Mouse (Mus musculus) left cerebral cortex, adult 11 months (tissue): Measurements from ENCODE around the gene Itm2b.

Experiments used
- DNase-seq: peaks from one replicate; pipeline ENCODE4 v3.0.0; 2022; ENCODE audit warnings: low spot score

Gene Itm2b

DNA sequence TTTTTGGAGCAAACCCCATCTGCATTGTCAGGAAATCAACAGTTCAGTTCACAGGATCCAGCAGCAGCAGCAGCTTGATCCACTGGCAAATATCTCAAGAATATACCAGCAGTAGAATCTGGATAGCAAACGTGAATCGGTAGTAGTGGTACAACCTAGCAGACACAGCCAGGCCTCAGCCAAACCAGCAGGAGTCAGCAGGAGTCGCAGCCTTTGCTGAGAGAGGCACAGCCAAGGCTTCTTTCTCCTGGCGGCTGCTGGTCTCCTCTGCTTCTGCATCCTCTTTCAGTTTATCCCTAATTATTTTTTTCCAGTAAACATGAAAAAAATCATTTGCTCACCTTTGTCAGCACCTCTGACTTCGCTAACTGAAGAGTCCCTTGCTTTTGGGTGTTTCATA lies 10.7 kb upstream of the Itm2b start:
- no peak for DNase-seq

DNA sequence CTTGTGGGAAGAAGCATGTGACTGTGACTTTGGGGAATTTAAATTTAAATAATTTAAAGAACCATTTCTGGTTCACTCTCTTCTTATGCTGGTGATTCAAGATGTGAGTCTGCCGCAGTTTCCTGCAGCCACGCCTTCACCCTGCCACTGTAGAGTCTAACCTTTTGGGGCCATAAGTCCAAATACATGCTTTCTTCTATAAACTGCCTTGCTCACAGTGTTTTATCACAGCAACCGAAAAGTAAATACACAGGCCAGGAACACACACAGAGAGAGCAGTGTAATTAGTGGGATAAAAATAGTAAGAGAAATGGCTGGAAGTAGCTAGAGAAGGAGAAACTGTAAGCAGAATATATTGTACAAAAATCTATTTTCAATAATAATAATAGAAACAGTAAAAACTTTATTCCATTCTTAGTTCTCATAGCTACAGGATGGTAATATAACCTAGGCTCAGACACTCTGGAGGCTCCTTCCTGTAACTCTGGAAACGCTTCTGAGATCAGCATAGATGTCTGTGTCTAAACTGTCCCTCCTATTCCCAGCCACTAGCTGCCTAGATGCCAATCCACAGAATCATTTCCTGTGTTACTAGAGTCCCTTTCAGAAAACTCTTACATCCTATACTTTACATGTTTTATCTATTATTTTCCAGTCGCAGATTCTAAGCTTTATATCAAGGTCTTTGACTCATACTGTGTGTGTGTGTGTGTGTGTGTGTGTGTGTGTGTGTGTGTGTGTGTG lies 9.3 kb upstream of the Itm2b start:
- DNase-seq = no peak

DNA sequence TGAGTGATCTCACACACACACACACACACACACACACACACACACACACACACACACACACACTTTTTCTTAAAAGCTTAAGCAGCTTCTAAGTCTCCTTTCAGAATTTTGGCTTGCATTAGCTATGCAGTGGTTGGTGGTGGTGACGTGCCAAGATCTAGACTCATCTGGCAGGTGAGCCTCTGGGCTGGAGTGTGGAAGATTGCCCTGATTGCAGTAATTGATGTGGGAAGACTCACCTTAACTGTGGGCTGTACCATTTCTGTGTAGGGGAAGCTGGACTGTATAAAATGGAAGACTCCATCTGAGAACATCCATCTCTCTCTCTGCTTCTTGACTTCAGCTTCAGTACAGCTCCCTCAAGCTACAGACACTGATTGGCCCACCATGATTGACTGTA lies 6.4 kb upstream of the Itm2b start:
- no peak for DNase-seq

DNA sequence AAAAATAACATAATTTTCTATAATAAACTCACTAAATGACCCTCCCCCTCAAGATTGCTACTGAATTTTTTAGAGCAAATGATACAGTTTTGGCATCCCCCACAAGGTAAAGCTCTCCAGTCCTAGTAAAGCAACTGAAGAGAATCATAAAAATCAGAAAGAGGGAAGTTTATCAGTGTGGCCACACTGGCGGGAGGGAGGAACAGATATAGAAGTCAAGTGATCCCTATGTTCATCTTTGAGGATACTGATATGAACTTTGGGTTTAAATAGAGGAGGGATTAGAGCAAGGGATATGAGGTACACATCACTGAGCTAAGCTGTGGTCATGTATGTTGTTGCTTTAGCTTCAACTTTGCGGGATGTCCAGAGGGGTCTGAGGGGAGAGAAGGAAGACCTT lies 5.1 kb upstream of the Itm2b start:
- DNase-seq = no peak

DNA sequence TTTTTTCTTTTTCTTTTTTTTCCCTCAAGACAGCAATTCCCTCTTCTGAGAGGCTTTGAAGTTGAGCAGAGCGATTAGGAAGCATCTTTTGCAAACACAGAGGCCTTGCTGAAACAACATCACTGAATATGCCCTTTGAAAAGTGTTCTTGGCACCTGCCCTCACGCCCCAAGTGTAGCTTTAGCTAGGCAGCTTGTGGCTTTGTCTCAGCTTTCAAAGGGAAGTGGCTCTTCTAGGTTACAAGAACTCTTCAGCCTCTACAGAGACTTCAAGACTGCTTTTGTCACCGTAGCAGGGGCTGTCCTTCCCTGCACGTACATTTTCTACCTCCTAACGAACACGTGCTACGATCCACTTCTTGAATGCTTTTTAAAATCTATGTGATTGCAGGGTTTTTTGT lies 4.0 kb upstream of the Itm2b start:
- no peak for DNase-seq

DNA sequence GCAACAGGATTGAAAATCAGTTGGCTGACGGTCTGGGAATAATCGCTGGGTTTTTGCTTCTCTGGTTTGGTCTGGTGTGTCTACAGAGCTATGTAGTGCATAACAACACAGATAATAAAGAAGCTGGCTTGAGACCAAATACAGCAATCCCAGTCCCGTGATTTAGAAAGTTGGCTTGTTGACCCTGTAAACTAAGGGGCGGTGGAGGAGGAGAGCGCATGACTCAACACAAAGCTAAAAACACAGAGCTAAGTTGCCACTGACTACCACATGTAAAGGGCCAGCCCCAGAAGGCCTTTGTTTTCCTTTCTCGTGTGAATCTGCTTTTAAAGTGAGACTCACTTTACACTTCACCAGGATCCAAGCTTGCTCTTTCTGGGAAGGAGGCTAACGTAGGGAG lies 3.5 kb upstream of the Itm2b start:
- no peak for DNase-seq

DNA sequence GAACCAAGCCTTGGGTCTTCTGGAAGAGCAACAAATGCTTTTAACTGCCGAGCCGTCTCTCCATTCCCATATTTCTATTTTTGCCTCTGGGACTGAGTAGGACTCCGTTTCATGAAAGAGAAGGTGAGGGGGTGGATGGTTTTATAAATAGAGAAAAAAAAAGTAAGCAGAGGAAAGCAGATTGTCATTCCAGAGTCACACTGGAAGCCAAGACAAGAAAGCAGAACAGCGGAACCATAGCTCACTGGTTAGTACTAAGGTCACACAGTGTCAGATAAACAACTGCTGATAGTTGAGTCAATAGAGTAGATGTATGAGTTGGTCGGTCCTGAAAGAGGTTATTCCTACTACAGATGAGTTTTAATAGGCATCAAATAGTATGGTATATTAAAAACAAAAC lies 1.4 kb upstream of the Itm2b start:
- DNase-seq = no peak

DNA sequence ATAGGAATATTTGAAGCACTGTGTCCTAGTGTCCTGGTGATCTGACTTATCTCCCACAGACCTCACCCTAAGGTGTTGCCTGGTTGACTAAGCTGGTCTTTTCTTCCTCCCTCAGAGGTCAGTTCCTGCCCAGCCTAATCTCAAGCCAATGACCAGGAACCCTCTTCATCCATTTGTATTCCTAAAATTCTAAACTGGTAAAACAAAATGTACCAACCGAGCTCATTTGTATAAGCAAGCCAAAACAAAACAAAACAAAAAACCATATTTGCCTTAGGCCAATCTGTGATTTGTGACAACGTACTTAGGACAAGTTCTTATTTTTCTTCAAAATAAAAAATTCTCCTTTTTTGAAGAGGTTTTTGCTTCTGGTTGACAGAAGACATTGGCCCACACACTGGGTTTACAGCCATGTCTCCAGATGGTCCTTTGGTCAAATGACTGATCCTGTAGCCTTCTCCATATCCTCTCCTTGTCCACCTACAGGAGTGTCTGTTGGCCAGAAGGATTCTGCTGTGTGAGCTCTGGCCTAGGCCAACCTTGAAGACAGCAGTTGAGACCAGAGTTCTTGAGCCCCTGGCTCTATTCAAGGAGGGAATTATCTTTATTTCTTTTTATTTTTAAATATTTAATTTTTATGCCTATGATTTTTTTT lies 758 bp upstream of the Itm2b start:
- no peak for DNase-seq

DNA sequence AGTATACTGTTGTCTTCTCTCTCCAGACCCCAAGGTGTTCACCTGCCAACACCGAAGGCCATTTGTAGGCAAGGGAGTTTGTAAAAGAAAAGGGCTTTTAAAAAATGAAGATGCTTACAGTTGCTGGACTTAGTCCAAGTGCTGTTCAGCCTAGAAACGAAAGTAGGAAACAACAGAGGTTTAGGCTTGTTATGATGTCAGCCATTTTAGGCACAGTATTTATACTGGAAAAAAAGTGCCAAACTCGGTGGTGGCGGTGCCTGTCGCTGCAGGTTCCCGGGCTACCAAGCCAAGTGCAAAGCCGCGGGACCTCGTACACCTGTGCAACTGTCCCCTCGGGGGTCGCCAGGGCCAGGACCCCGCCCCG lies 560 bp downstream of the Itm2b start:
- no peak for DNase-seq

DNA sequence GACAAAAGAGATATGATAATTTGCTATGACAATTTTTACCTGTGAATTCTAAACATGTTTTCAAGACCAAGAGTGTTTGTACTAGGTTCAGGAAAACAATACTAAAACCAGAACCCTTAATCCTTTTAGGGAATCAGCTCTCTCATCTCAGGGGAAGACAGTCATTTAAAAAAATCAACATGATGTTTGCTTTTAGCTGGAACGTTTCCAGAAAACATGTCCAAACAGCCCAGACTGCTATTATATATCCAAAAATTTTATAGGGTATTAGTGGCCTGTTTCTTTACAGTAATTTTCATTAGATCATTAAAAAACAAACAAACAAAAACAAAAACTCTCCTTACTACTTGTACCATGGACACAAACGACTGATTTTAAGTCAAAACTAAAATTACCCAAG lies 1.3 kb downstream of the Itm2b start:
- no peak for DNase-seq

DNA sequence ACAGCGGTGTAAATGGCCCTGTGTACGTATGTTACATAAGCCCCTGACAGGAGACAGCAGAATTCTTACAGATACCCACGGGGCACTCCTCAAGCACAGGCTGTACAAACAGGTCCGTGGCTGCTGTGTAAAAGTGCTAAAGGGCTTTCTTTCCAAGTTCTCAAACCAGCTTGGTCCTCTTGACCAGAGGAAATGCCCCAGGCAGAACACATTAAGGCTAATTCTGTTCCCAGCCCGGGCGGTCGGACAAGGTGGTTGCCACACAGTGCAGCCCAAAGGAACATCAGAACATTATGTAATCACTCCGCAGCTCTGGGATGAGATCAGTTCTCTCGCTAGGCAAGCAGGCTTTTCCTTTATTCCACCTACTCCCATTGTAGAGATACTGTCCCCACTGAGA lies 2.4 kb downstream of the Itm2b start:
- peak; percentile 83 for DNase-seq

DNA sequence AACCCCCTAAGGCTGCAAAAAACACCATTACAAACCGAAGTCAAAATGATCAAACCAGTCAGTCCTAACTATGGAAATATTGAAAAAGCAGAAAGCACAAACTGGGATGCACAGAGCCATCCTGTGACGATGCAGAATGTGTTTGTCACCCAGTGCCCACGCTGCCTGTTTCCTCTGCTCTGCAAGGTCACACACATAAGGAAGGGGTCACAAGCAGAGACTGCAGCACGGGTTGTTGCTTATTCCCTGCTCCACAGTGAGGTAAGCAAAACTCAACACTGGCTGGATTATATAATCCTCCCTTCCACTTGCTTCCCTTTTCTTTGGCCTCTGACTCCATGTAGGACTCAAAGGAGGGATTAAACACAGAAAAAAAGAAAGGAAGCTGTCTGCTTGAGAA lies 3.5 kb downstream of the Itm2b start:
- DNase-seq = no peak

DNA sequence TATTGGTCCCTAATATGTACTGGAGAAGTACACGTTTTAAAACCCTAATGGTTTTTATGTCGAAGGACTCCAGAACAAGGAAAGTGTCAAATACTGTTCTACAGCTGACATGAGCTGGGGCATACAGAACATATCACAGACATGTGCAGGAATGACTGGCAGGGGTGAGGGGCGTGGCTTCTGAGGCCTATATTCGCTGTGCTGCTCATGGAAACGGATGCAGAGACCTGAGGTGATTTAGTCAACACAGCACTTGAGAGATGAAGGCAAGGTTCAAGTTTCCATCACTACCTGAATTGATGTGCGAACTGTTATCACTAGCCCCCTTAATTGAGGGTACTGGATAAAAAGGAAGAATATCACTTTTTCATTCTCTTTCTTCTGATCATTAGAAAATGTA lies 7.3 kb downstream of the Itm2b start:
- no peak for DNase-seq

DNA sequence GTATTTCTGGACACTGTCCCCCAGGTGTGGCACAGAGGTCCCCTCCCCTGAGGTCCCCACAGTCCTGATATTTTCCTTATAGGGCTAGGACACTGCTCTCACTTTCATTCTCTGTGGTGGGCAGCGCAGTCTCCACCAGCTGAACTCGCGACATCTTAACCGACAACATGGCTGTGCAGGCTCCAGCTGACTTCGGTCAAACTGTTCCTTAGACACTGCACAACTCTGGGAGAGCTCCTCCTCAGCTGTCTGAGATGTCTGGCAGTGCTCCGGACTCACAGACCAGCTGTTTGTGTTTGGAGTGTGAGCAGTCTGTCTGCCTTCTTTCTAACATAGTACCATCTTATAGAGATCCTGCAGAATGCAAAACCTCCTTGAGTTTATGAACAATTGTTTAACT lies 8.2 kb downstream of the Itm2b start:
- DNase-seq = no peak

DNA sequence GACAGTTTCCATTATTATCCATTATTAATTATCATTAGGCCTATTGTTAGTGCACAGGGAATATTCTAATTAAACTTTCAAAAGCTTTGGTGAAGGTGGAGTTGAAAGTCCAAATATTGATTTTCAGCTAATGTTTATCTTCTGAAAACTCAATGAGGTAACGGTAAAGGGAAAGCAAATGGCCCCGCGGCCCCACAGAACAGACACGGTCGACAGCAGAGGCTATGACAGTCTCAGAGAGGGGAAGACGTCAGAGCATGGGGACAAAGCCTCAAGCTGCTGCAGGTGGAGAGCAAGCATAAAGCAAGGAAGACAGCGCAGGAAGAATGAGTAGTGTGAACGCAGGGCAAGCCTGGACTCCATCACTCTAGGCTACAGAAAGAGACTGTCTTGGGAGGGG lies 9.2 kb downstream of the Itm2b start:
- no peak for DNase-seq

DNA sequence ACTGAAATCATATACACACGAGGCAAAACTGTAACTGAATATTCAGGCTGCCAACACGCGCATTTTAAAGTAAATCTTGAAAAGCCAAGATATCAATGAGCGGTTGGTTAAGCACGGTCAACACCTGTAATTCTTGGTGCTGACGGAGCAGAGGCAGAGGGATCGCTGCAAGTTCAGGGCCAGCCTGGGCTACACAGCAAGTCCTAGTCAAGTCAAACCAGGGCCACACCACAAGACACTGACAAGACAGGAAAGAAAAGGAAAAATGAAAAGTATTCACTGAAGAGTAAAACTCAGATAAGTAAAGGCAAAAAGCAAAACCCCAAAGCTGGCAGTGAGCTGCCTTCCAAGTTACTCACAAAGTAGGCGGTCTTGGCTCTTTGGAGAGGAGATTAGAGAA lies 9.6 kb downstream of the Itm2b start:
- DNase-seq = no peak

DNA sequence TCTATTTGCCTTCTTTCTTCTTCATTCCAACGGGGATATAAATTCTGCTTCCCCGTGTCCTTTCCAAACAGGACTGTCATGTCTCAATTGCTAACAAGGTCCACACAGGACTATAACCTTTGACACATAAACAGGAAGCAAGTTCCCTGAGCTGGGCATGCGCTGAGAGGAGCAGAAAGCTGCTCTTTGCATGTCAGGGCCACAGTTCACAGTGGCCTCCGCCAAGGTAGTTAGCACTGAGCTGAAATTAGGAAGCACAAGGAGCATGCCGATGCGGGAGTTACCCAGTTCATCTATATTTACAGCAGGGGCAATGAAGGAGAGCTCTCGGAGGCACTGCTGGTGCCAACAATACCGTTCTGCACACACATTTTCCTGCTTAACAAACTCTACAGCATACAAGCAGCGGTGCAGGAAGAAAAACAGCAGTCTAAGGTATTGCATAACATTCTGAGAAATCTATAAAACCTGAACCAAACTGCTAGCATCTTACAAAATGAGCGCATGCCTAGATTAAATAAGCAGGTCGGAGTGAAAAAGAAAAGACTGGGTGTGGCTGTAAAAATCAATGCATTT lies 10.7 kb downstream of the Itm2b start:
- no peak for DNase-seq

DNA sequence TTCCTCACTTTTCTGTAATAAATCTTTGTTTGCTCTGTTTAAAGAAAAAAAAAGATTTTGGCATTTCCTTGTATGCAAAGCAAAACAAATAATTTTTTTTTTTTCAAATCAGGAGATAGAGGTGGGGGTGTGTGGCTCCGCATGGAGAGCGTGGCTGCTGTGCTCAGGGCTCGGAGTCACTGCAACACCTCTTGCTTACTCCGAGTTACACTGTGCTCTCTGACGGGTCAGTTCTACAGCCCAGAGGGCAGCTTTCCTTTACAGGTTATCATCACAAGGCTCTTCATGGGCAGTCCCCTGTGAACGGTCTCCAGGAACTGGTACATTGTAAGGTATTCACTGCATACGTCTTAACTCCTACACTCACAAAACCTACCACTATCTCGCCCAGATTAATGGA lies 11.5 kb downstream of the Itm2b start:
- no peak for DNase-seq

DNA sequence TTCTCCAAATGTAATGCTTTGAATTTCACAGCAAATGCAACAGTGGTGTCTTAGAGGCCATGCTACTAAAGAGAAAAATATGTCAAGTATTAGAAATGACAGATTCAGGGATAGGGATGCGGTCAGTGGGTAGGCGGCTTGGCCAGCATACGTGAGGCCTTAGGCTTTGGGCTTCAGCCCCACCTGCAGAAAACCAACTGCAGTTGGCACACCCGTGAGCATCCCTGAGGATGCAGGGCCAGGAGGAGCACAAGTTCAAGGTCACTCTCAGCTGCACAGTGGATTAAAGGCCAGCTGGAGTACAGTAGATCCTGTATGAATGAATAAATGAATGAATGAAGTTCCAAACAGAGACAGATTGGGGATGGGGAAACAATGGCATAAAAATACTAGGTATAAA lies 12.1 kb downstream of the Itm2b start:
- no peak for DNase-seq

DNA sequence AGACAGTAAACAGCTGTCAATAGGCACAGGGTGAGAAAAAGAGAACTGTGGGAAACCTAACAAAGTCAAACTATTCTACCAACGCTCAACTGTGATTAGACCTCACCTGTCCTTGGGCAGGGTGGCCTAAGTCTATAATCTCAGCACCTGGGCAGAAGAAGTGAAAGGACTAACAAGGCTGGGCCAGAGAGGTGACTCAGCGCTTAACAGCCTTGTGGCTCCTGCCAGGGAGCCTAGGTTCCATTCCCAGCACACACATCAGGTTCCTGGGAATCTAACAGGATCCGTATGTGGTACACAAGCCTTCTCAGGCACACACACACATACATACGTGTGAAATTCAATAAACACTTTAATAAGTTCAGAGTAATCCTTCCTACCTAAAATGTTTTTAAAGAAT lies 13.5 kb downstream of the Itm2b start:
- DNase-seq = no peak

DNA sequence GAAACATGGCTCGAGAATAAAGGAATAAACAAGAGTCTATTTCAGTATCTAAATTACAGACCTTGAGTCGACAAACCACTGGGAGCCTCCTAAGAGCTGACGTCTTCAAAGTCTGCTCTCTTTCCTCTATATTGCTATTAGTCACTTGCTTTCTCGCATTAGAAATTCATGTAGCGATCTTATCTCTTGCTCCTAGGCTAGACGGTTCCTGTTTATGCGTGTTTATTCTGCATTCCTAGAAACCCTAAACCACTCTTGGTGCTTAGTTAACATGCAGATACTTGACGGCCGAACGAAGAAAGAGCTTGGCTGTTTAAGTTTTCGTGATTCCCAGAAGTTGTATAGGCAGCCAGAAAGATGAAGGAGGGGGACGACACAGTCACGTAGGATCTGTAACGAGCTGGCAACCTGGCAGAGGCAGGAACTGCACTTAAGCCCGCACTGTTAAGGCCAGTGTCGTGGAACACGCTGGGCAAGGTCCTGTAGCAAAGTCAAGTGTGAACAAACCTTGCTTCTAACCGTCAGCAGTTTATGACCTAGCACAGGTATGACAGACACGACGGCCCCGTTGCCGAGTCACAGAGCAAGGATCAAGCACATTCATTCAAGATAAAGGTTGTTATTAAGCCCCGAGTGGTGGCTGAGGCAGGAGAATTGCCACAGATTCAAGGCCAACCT lies 14.3 kb downstream of the Itm2b start:
- no peak for DNase-seq

DNA sequence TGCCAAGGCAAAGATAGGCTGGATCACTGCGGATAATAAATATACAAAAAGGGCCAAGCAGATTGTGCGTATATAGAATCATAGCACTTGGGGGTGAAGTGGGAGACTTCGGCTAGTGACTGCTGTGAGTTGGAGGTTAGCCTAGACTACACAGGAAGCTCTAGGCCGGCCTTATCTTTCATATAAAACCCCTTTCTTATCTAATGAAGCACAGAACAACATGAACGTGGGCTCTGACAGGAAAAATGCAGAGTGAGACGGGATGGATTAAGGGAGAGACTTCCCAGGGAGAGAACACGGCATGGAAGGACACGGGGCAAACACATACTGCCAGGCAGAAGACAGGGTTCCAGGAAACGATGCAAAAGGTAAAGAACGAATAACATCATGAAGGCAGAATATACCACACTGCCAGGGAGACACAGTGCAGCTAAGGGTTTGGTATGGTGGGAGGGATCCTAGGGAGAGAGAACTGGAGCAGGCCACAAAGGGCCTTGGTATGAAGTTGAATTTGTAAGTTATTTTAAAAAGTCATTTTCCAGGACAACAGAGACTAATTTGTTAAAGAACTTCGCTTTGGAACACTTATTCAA lies 14.9 kb downstream of the Itm2b start:
- no peak for DNase-seq

DNA sequence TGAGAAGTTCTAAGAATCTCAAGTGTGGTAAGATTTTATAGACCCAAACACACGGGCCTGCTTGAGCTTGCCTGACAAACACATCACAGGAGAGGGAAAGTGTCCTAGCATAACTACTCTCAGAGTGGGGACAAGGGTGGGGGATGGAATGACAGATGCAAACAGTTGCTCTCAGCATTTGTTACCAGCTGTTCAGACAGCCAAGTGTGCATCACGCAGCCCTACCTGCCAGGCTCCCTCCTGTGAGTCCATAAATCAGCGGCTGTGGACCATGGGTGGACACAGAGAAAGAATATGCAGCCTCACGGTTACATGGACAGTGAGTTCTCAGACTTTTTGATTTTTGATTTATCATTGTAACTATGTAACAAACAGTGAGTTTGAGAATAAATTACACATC lies 15.5 kb downstream of the Itm2b start:
- no peak for DNase-seq
